In the genomic region with DNA sequence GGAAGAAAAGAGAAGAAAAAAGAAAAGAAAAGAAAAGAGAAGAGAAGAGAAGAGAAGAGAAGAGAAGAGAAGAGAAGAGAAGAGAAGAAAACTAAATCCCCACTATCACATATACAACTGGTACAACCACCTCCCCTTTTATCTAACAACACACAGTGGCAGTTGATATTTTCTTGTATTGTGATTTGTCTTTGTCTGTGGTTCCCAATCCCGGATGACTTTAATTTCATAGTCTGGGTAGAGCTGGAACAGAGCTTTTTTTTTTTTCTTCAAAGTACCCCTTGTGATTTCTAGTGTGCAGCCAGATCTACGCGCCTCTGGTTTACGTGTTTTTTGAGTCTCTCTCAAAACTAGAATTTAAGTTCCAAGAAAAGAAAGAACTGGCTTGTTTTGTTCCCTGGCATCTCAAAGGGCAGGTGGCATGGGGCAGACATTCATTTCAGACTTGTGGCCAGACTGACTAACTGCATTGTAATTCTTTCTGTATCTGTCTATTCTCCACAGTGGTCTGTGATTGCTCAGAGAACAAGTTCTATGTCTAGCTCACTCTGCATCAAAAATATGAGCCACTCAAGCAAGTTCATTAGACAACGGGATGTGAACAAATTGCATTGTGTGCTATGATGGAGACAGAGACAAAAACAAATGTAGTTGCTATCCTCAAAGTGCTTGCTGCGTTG, we compare ENCODE assay signal across 15 mouse cellular contexts. TPM values are rescaled to one million over a fixed set of nuclear protein-coding genes. Genes with fewer than 3 reads are reported as not detected.
DNase-seq lines count a peak whose midpoint lies in the region; ATAC-seq lines count a peak whose summit lies in the region.
"Had no signal": no experiment of that assay in that cellular context is flagged by ENCODE, and none has a peak within 500 bp of the region (broad histone marks: within the 10 kb centered on the region; RNA-seq: fewer than 3 reads in every experiment).

No protein-coding gene starts in this region.

- peak overlapping the region; percentile 2; the same call in 1 of the 2 replicates for H3K27ac ChIP-seq in hindbrain, embryonic 15.5 days (replicated peaks)
- no peak overlapping the region for H3K27ac ChIP-seq in hindbrain, embryonic 12.5 days
- H3K27ac ChIP-seq in forebrain, embryonic 14.5 days (ENCODE audit: low read depth, low read length) = peak overlapping the region; percentile 27; the same call in 1 of the 2 replicates
- 0 out of 2 replicates have a peak overlapping the region, but pooled peaks have one; percentile 15 for H3K27ac ChIP-seq in stomach, embryonic 14.5 days (ENCODE audit: low read length)
- H3K27ac ChIP-seq: embryonic facial prominence, embryonic 12.5 days; liver, embryonic 14.5 days had no signal

- no peak overlapping the region for H3K9ac ChIP-seq in hindbrain, embryonic 15.5 days
- H3K9ac ChIP-seq in hindbrain, embryonic 12.5 days = no peak overlapping the region
- peak overlapping the region; percentile 35; the same call in 1 of the 2 replicates for H3K9ac ChIP-seq in forebrain, embryonic 14.5 days (ENCODE audit: low read length)
- no peak overlapping the region for H3K9ac ChIP-seq in stomach, embryonic 14.5 days (replicated peaks; ENCODE audit: low read depth, low read length)
- H3K9ac ChIP-seq: embryonic facial prominence, embryonic 12.5 days; liver, embryonic 14.5 days had no signal

- no peak for ATAC-seq in hindbrain, embryonic 15.5 days (ENCODE audit: low FRiP score, low read depth)
- no peak for ATAC-seq in hindbrain, embryonic 12.5 days (ENCODE audit: low FRiP score)
- no peak for ATAC-seq in forebrain, embryonic 14.5 days
- no peak for ATAC-seq in stomach, embryonic 14.5 days (ENCODE audit: insufficient number of reproducible peaks, insufficient read depth, low FRiP score, low read depth)

- no peak overlapping the region for H3K4me3 ChIP-seq in hindbrain, embryonic 15.5 days
- H3K4me3 ChIP-seq in hindbrain, embryonic 12.5 days = no peak overlapping the region
- no peak overlapping the region for H3K4me3 ChIP-seq in forebrain, embryonic 14.5 days (ENCODE audit: low read depth, low read length)
- H3K4me3 ChIP-seq in stomach, embryonic 14.5 days (ENCODE audit: low read depth, low read length) = no peak overlapping the region
- H3K4me3 ChIP-seq: embryonic facial prominence, embryonic 12.5 days had no signal

- DNase-seq in retina, postnatal 1 day = peak; percentile 45
- DNase-seq in retina, embryonic 14.5 days (ENCODE audit: low spot score) = no peak
- DNase-seq in forebrain, embryonic 14.5 days (ENCODE audit: low spot score) = no peak
- DNase-seq in ovary, postnatal 10 days (ENCODE audit: low spot score) = no peak
- DNase-seq in adrenal gland, postnatal 36 days = no peak
- DNase-seq: cerebellum, adult 11 months; gastrocnemius, postnatal 10 days; kidney, adult 18-20 months; right cerebral cortex, postnatal 14 days; thymus, adult 18-20 months had no signal

- H3K27me3 ChIP-seq in hindbrain, embryonic 15.5 days = no peaks in the 10 kb centered on the region
- no peaks in the 10 kb centered on the region for H3K27me3 ChIP-seq in hindbrain, embryonic 12.5 days
- H3K27me3 ChIP-seq in forebrain, embryonic 14.5 days (replicated peaks; ENCODE audit: control insufficient read depth, insufficient read depth, low read length) = no peaks in the 10 kb centered on the region
- no peaks in the 10 kb centered on the region for H3K27me3 ChIP-seq in stomach, embryonic 14.5 days (ENCODE audit: control insufficient read depth, insufficient read depth, low read length)
- H3K27me3 ChIP-seq: embryonic facial prominence, embryonic 12.5 days had no signal

- 0 out of 2 replicates have a peak overlapping the region, but pooled peaks have one; percentile 7 for H3K4me2 ChIP-seq in hindbrain, embryonic 15.5 days
- H3K4me2 ChIP-seq in hindbrain, embryonic 12.5 days (replicated peaks) = no peak overlapping the region
- peak overlapping the region; percentile 24; the same call in 1 of the 2 replicates for H3K4me2 ChIP-seq in forebrain, embryonic 14.5 days (ENCODE audit: low read length)
- H3K4me2 ChIP-seq in stomach, embryonic 14.5 days (replicated peaks; ENCODE audit: low read depth, low read length) = no peak overlapping the region
- H3K4me2 ChIP-seq: embryonic facial prominence, embryonic 12.5 days had no signal

- WGBS in hindbrain, embryonic 15.5 days = 66% methylated on average over 6 of the region's 6 CpGs
- WGBS in hindbrain, embryonic 12.5 days = 88% methylated on average over 6 of the region's 6 CpGs
- WGBS in forebrain, embryonic 14.5 days = 64% methylated on average over 6 of the region's 6 CpGs
- 84% methylated on average over 6 of the region's 6 CpGs for WGBS in stomach, embryonic 14.5 days

- H3K36me3 ChIP-seq in hindbrain, embryonic 15.5 days = 0 out of 2 replicates have a peak, but pooled peaks cover 4% of the 10 kb centered on the region
- H3K36me3 ChIP-seq in hindbrain, embryonic 12.5 days = no peaks in the 10 kb centered on the region
- H3K36me3 ChIP-seq in forebrain, embryonic 14.5 days (ENCODE audit: control insufficient read depth, insufficient read depth, low read length) = 0 out of 2 replicates have a peak, but pooled peaks cover 3% of the 10 kb centered on the region
- no peaks in the 10 kb centered on the region for H3K36me3 ChIP-seq in stomach, embryonic 14.5 days (ENCODE audit: control insufficient read depth, insufficient read depth, low read length)
- H3K36me3 ChIP-seq: embryonic facial prominence, embryonic 12.5 days had no signal

- no peaks in the 10 kb centered on the region for H3K9me3 ChIP-seq in hindbrain, embryonic 15.5 days
- no peaks in the 10 kb centered on the region; the same call in 1 of the 2 replicates for H3K9me3 ChIP-seq in hindbrain, embryonic 12.5 days (replicated peaks)
- H3K9me3 ChIP-seq in forebrain, embryonic 14.5 days (replicated peaks; ENCODE audit: control insufficient read depth, low read length) = no peaks in the 10 kb centered on the region
- no peaks in the 10 kb centered on the region for H3K9me3 ChIP-seq in stomach, embryonic 14.5 days (ENCODE audit: control insufficient read depth, low read depth, low read length)
- H3K9me3 ChIP-seq: embryonic facial prominence, embryonic 12.5 days had no signal

- H3K4me1 ChIP-seq in hindbrain, embryonic 15.5 days (replicated peaks) = peaks cover 72% of the 10 kb centered on the region
- peaks cover 63% of the 10 kb centered on the region for H3K4me1 ChIP-seq in hindbrain, embryonic 12.5 days
- H3K4me1 ChIP-seq in forebrain, embryonic 14.5 days (ENCODE audit: control insufficient read depth, insufficient read depth, low read length) = peaks cover 46% of the 10 kb centered on the region
- peaks cover 21% of the 10 kb centered on the region; the same call in 1 of the 2 replicates for H3K4me1 ChIP-seq in stomach, embryonic 14.5 days (ENCODE audit: control insufficient read depth, insufficient read depth, low read length)

RNA-seq across cellular contexts. Expression of a gene that starts 7.2 kb away (rescaled TPM):
- 379 and 390 TPM in 2 replicates for polyA plus RNA-seq in hindbrain, embryonic 15.5 days (2015; fragmentation: Nextera tagmentation; extraction: Ambion mirVana)
- polyA plus RNA-seq in hindbrain, embryonic 12.5 days (2016; fragmentation: Nextera tagmentation; extraction: Ambion mirVana) = 203 and 213 TPM in 2 replicates
- polyA plus RNA-seq in forebrain, embryonic 14.5 days (2014; fragmentation: Nextera tagmentation; extraction: Ambion mirVana) = 423 and 429 TPM in 2 replicates
- polyA plus RNA-seq in stomach, embryonic 14.5 days (2014; fragmentation: Nextera tagmentation; extraction: Ambion mirVana) = 66.1 and 72.5 TPM in 2 replicates
- 10 to 100 TPM; 28.6 to 33.5 TPM for total RNA-seq in adrenal gland, postnatal 36 days (2021)

Comparison
In these comparisons a context has a peak if more than half of its experiments do, and no peak if none do; other contexts are left out.
1. H3K4me2 ChIP-seq: peak in hindbrain, embryonic 15.5 days (single experiment) and forebrain, embryonic 14.5 days (single experiment); none in hindbrain, embryonic 12.5 days (single experiment) and stomach, embryonic 14.5 days (single experiment).